Mouse (Mus musculus): ENCODE data around the gene Ncf4.
A peak's percentile ranks its signal among the peaks of the same experiment; 100 is the strongest.
"Not testable (repeated sequence)": the region's sequence is repeated elsewhere in the genome, so short reads cannot be mapped to it uniquely, and the experiment has no call there.

Gene Ncf4

DNA sequence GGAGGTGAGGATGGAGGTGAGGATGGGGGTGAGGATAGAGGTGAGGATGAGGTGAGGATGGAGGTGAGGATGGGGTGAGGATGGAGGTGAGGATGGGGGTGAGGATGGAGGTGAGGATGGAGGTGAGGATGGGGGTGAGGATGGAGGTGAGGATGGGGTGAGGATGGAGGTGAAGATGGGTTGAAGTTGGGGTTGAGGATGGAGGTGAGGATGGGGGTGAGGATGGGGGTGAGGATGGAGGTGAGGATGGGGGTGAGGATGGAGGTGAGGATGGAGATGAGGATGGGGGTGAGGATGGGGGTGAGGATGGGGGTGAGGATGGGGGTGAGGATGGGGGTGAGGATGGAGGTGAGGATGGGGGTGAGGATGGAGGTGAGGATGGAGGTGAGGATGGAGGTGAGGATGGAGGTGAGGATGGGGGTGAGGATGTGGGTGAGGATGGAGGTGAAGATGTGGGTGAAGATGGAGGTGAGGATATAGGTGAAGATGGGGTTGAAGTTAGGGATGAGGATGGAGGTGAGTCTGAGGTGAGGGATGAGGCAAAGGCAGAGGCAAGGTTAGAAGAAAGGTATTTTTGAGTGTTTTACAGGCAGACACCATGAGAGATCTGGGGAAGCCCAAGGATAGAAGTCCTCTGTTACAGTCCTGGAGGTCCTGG lies 12.1 kb downstream of the Ncf4 start:
- DNase-seq: peak in 1 of 2 experiments; percentile 31

DNA sequence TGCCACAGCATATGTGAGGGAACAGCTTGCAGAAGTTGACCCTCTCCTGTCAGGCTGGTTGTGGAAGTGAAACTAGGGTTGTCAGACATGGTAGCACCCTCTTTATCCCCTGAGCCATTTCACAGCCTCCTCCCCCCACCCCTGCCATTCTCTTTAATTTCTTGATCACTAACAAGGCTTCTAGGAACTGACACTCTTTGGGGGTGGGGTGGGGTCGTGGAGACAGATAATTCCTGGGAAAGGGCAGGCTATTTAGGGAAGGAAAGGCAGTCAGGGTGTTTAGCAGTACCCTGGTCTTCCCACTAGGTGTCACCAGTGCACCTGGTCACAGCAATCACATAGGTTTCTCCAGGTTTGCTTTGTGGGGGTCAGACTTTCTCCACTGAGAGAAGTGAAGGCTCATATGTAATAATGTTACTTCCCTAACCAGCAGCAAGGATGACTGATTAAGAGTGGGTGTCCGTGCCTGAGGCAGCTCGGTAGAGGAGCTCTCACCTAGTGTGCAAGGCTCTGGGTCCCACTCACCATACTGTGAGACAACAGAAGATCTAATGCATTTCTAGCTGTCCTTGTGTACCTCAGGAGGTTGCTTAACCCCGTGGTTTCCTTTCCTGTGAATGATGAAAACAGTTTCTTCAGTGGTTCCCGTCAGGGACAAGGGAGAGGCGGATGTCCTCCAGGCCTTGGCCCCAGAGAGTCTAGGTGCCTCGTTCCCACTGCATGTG lies 12.9 kb downstream of the Ncf4 start:
- DNase-seq: peak; percentile 42 to 66

DNA sequence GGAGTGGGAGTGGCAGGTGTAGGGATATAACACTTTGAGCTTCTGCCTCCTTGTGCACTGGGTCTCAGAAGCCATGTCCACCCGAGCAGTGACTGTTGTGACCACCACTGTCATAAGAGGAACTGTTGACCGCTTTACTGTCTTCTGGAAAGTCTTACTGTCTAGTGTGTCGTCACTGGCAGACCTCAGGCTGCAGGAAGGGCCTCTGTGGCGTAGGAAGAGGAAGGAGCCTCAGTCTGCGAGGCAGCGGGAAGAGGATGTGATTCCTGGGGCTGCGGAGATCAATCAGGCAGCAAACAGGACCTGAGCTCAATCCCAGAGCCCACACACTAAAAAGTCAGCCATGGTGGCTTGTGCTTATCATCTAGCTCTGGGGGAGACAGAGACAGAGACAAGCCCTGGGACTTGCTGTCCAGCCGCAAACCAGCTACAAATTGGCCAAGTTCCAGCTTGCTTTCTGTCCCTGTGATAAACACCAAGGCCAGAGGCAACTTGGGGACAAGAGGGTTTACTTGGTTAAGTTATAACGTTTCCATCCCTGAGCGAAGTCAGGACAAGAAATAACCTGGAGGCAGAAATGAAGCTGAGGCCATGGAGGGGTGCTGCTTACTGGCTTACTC lies 13.8 kb downstream of the Ncf4 start:
- no peak for DNase-seq

DNA sequence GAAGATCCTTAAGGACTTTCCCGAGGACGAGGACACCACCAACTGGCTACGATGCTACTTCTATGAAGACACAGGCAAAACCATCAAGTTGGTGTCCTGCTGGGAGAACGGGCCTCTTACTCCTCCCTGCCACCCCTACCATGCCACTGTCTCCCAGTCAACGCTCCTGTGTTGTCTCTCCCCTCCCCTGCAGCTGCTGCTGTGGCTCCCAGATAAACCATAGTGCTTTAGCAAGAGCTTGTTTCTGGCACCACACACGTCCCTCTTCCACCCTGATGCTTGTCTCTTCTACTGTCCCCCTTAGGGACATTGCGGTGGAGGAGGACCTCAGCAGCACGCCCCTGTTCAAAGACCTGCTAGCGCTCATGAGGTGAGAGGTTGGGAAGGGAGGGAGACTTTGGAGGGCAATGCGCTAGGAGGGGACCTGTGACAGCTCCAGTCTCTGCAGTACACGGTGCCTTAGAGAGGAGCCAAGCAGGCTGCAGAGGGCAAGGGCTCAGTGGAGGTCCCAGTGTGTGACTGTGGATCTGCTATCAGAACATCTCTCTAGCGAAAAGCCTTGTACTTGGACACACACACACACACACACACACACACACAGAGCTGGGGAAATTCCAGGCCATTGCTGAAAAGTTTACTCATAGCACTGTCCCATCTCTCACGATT lies 16.2 kb downstream of the Ncf4 start:
- DNase-seq: no peak

DNA sequence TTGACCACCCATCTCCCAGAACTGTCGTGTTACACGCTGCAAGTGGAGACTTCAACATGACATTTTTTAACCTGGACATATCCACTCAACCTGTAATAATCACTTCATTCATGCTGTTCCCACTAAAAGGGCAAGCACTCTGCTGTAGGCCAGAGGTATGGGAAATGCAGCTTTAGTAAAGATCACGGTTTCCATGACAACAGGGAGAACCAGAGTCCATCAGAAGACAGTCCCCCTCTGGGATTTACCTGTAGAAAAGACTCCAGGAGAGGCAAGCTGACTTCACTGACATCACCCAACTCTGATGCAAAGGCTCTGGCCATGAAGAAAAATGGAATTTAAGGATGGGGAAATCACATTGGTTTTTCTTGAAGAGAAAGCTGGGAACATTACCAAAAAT lies 18.7 kb downstream of the Ncf4 start:
- DNase-seq: no peak

DNA sequence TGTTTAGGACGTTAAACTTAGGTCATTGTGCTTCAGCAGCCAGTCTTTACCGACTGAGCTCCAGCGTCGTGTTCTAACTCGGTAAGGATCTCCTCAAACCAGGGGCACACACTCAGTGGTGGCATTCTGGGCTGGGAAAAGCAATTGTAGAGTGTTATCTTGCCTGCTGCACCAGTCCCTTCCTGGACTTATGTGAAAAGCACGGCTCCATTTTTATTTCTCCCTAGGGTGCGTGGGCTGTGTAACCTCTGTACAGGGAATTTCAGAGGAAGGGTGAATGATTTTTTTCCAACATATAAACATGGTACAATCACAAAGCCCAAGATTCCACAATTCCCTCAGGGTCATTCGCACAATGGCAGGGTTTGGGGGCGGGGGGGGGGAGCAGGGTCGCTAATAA lies 22.8 kb downstream of the Ncf4 start:
- DNase-seq: no peak

DNA sequence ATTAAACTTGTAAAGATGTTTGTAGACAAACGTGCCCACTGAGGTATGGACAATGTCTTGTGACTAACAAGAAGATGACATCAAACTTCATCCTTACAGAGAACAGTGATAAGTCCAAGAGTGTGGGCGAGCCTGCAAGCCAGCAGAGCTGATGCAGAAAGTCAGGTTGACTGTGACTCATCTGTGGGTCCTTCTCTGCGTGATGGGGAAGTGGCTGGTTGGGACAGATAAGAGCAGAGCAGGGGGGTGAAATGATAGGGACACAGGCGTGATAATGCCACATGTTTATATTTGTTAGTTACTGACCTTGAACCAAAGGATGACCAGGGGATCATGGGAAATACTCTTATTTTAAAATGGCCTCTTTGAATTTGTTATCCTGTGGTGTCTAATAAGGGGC lies 23.3 kb downstream of the Ncf4 start:
- DNase-seq: no peak

DNA sequence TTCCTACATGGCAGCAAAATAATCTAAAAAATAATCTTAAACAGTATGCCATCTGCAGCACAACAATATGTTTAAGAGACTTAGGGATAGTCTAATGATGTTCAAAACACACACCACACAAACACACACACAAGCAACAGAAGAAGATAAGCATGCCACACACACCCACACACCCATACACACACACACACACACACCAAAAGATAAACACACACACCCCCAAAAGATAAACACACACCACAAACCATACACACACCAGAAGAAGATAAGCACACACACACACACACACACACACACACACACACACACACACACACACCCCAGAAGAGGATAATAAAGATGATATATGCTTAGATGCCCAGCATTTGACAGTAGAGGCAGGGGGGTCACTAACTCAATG lies 26.6 kb downstream of the Ncf4 start:
- DNase-seq: no peak

DNA sequence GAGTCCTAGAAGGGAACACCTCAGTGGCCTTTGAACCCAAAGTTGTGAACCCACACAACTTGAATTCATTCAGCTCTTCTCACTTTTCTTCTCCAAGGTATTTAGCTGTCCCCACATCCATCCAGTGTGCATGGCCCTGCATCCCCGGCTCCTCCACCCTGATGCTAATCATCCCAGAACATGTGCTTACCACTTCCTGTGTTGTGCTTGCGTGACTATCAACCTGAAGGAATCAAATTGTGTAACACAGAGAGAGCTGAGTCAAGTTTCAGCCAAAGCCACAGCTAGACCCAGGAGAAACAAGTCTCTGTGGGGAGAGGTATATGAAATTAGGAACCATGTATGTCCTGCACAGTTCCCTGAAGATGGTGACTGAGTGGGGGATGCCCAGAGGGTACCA lies 33.7 kb downstream of the Ncf4 start:
- no peak for DNase-seq

DNA sequence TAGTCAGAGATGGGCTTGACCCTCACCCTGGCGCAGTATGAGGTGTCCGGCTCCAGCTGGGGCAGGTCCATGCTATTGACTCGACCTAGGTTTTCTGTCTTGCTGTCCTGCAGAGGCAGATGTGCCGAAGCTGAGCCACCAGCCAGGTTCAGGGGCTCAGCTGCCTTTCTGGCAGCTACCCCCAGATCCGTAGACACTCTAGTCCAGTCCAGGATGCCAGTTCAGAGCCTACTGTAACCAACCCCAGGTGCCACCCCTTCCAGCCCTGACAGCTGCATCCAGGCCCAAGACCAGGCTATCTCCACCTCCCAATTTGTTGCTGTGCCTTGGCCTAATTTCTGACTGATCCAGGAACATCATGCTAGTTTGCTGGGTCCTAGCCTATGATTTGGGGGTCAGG lies 43.3 kb downstream of the Ncf4 start:
- no peak for DNase-seq

DNA sequence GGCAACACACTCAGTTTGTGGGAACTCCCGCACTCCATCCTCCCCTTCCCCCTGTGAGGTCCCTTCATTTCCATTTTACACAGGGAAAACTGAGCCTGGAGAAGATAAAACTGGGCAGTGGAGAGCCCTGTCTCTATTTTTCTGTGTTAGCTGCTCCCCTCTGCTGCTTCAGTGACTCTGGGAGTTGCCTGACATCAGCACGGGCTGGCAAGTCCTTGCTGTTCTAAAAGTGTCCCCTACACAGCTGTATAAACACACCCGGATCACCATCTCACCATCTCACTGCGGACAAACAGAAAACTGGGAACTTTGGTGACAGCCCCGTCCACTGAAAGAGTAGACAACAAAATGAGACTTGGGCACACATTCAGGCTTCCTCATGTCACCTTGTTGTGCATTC lies 45.2 kb downstream of the Ncf4 start:
- not testable (repeated sequence) for DNase-seq

DNA sequence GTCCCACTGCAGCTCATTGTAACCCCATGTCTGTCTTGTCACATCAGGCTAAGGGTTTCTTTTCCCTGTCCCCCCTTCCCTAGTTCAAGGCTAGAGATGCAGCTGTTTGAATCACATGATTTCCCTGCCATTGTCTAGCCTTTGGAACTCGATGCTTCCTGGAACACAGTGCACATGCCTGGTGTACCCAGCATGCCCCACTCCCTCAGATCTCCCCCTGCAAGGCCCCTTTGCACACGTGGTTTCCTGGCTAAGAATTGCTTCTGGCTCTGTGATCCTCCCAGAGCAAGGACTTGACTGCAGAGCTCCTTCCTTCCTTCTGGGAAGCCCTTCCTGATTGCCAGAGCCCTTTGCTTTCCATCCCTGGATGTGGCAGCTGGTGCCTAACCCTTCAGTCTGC lies 48.6 kb downstream of the Ncf4 start:
- not testable (repeated sequence) for DNase-seq

DNA sequence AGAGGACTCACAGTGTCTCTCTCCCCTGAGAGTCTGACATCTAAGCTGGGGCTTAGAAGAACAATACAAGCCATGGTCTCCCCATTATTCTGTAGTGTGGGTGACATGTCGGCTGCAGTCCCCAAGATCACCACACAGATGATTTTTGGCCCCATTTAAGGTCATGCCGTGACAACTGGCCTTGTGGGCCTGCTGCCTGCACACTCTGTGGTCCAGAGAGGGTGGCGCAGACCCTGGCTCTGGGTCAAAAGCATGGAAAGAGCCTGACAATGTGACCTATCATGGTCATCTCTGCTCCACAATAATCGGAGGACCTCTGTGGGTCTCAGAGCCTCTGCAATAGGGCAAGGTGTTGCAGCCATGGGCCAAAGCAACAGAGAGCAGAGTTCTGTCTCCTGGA lies 49.1 kb downstream of the Ncf4 start:
- DNase-seq: no peak

DNA sequence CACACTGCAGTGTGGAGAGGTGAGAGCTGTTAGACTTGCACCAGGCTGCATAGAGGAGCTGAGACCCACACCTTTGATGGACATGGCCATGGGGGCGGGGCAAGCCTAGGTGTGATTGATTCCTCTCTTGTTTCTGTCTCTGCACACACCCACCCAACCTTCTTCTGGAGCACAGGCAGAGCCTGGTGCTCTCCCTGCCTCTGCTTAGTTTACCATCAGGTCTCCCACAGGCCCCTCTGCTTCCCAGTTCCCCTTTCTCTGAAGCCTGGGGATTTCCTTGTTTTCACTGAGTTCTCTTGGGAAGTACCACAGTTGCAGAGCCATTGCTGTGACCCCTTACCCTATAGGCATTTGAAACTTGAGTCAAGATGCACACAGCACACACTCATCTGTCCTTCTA lies 54.0 kb downstream of the Ncf4 start:
- DNase-seq: no peak

DNA sequence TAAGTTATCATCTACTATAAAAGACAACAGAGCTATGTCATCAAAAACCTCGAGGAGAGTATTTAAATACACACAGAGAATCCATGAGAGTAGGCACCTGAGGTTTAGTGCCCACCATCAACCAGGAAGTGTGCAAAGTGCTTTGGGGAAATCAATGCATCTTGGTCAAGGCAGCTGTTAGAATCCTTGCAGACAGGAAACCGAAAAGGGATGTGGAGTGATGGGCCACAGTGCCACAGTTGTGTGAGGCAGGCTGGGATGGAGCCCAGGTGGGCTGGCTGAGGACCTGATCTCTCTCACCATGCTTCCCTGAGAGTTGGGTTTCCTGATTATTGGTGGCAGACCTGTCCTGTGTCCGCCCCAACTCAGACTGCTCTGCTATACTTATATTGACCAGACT lies 55.0 kb downstream of the Ncf4 start:
- DNase-seq: no peak

DNA sequence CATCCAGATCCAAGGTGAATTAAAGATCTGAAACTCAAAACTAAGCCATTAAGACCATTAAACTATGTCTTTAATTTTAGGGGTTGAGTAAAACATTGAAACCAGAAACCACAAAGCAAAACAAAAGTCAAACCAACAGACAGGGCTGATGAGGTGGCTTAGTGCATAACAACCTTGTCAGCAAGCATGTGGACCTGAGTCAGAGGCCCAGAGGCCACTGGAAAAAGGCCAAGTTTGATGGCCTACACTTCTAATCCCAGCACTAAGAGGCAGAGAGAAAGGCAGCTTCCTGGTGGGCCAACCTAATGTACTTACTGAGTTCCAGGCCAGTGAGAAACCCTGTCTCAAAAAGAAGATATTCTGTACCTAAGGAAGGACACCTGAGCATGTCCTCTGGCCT lies 56.2 kb downstream of the Ncf4 start:
- no peak for DNase-seq

DNA sequence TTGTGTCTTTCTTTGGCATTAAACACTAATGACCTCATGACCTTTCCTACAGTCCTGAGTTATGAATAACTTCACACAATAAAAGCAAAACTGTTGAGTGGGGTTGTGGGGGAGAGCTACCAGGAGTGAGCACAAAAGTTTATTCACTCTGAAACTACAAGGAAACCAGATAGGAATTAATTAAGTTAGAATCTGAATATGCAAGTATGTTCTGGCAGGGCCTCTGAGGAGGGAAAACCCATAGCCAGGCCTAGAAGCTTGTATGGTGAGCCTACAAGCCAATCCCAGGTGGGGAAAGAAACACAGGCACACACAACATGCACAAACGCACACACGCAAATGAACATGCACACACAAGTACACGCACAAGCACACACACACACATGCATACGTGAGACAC lies 58.1 kb downstream of the Ncf4 start:
- DNase-seq: no peak

DNA sequence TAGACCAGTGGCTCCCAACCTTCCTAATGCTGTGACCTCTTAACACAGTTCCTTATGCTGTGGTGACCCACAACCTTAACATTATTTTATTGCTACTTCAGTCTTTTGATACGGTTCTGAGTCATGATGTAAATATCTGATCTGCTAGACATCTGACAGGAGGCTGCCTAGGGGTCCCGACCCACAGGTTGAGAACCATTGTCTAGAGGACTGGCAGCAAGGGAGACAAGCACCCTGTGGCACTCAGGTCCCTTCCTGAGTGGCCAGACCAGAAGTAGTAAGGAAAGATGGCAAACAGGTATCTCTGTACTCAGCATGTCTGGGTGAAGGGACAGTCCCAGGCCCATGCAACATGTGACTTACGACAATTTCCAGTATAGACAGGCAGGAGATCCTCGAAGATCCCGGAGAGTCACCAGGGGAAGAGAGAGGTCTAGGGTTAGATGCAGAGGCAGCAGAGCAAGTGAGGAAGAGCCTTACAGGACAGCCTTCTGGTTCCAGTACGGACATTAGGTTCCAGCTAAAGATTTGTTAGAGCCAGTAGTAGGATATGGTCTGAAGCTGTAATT lies 59.1 kb downstream of the Ncf4 start:
- no peak for DNase-seq

DNA sequence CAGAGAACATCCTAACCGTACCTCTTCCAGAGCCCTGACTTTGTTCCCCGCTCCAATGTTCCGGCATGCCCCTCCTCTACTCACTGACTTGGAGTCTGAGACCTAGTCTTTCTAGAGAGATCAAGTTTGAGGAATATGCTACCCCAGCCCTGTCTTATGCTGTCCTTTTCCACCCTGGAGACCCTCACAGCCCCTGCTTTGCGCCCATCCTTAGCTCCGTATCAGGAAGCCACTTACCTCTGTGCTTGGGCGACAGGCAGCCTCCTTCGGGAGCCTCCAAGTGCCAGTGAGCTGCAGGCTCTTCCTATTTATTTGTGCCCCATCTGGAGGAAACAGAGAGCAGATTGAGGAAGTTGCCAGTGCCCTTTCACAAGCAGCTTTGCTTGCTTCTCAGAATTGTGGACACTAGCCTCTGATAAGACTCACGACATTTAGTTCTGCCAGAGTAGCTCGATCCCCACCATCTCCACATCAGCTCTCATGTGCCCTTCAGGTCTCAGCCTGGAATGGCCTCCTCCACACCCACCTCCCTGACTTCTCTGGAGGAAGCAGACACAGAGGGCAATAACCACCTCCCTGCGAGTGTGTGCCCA lies 60.8 kb downstream of the Ncf4 start, which contains the start of gene Csf2rb2:
Csf2rb2 (minus strand) TSS at position 381 of the 593 bp plus-strand sequence.
- no peak for DNase-seq

DNA sequence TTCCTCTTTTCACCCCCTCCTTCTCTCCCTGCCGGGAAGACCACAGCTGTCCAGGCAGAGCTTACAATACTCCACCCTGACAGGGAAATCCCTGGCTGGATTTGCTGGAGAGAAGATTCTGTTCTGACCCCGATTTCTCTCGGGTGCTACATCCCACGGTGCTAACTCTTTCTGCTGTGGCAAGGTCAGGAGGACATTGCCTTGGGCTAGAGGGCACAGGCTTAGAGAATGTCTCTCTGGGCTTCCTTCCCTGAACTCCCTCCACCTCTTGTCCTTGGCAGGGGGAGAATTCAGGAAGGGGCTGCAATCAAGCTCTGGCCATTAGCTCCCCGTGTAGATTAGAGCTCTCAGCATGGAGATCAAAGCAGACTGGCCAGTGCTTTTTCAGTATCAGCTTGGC lies 65.3 kb downstream of the Ncf4 start:
- DNase-seq: no peak

DNA sequence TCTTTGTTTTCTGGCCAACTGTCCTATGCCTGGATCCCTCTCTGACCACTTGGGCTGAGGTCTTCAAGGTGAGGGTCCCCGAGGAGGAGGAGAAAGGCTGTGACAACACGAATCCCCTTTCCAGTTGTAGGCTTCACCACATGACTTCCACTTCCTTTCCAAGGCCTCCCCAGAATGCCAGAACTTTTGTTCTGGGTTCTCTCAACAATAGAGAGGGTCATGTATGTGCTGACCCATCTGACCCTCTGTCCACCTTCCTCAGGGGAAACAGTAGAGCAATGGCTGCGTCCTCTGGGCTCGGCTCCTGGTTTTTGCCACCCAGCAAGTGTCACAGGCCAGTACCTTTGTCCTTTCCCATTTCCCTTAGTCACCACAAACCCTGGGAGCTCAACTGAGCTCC lies 66.4 kb downstream of the Ncf4 start:
- no peak for DNase-seq
